In the genomic region with DNA sequence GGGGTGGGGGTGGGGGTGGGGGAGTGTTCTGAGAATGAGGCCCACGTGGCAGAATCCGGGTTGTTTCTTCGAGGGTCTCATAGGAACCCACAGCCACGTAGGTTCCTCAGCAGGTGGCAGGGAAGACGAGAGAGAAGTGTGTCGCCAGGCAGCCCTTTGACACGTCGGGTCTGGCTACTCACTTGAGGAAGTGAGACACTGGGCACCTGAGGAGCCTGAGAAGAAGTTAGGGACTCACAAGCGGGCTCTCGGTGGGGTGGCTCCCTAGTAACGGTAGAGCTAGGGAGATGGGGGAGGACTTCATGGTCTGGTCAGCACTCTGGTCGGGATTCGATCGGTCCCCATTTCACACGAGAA, we compare ENCODE assay signal across 7 mouse cellular contexts. TPM values are rescaled to one million over a fixed set of nuclear protein-coding genes. Genes with fewer than 3 reads are reported as not detected.
A peak's percentile ranks its signal among the peaks of the same experiment; 100 is the strongest.
DNase-seq lines count a peak whose midpoint lies in the region; ATAC-seq and TF ChIP-seq lines count a peak whose summit lies in the region.

A gene (plus strand): TSS at position 79 of the 357 bp plus-strand sequence.

- H3K27ac ChIP-seq in thymus, adult 2 months (ENCODE audit: control insufficient read depth, insufficient read depth, low read length): peak within 1 kb of the TSS; percentile 81
- peak within 1 kb of the TSS; percentile 97 for H3K27ac ChIP-seq in embryonic facial prominence, embryonic 13.5 days
- peak within 1 kb of the TSS; percentile 87 for H3K27ac ChIP-seq in midbrain, embryonic 11.5 days (ENCODE audit: low read depth, low read length)

- peaks cover 20% of the 10 kb centered on the region for H3K36me3 ChIP-seq in thymus, adult 2 months (ENCODE audit: control insufficient read depth, insufficient read depth, low read length)
- H3K36me3 ChIP-seq in embryonic facial prominence, embryonic 13.5 days: peaks cover 26% of the 10 kb centered on the region
- peaks cover 9% of the 10 kb centered on the region for H3K36me3 ChIP-seq in midbrain, embryonic 11.5 days (ENCODE audit: control insufficient read depth, insufficient read depth, low read length)

- H3K4me2 ChIP-seq in embryonic facial prominence, embryonic 13.5 days: peak within 1 kb of the TSS; percentile 68
- H3K4me2 ChIP-seq in midbrain, embryonic 11.5 days: peak within 1 kb of the TSS; percentile 68

- H3K9me3 ChIP-seq in embryonic facial prominence, embryonic 13.5 days: no peaks in the 10 kb centered on the region
- H3K9me3 ChIP-seq in midbrain, embryonic 11.5 days (ENCODE audit: control insufficient read depth, low read length): no peaks in the 10 kb centered on the region

- ATAC-seq in embryonic facial prominence, embryonic 13.5 days (ENCODE audit: insufficient number of reproducible peaks, insufficient read depth, low FRiP score, low TSS enrichment, low read depth): peak; percentile 13; the same call in 1 of the 2 replicates
- ATAC-seq in midbrain, embryonic 11.5 days (ENCODE audit: low FRiP score): peak; percentile 50

- H3K9ac ChIP-seq in embryonic facial prominence, embryonic 13.5 days: peak within 1 kb of the TSS; percentile 91
- H3K9ac ChIP-seq in midbrain, embryonic 11.5 days (ENCODE audit: low read length): peak within 1 kb of the TSS; percentile 93

- under 1% methylated on average over 15 of the region's 15 CpGs for WGBS in thymus, adult 2 months
- WGBS in embryonic facial prominence, embryonic 13.5 days: 0% methylated on average over 15 of the region's 15 CpGs
- 0% methylated on average over 15 of the region's 15 CpGs for WGBS in midbrain, embryonic 11.5 days

- DNase-seq in thymus, adult 2 months: no peak
- no peak for DNase-seq in thymus, postnatal 36 days
- DNase-seq in heart, adult 8-10 months (ENCODE audit: low spot score): no peak
- peak; percentile 34 for DNase-seq in layer of hippocampus, adult 9-11 months
- DNase-seq in midbrain, embryonic 11.5 days (ENCODE audit: low spot score, missing footprints): no peak
- no peak for DNase-seq in yolk sac, embryonic 10.5 days (ENCODE audit: low spot score)

- H3K4me3 ChIP-seq in thymus, adult 2 months (ENCODE audit: control insufficient read depth, insufficient read depth, low read length): peak within 1 kb of the TSS; percentile 93
- H3K4me3 ChIP-seq in embryonic facial prominence, embryonic 13.5 days: peak within 1 kb of the TSS; percentile 89
- peak within 1 kb of the TSS; percentile 99 for H3K4me3 ChIP-seq in midbrain, embryonic 11.5 days (ENCODE audit: low read depth, low read length)

- peaks cover 12% of the 10 kb centered on the region for H3K4me1 ChIP-seq in thymus, adult 2 months (replicated peaks; ENCODE audit: control insufficient read depth, insufficient read depth, low read length)
- H3K4me1 ChIP-seq in embryonic facial prominence, embryonic 13.5 days: peaks cover 37% of the 10 kb centered on the region
- peaks cover 14% of the 10 kb centered on the region for H3K4me1 ChIP-seq in midbrain, embryonic 11.5 days (ENCODE audit: control insufficient read depth, insufficient read depth, low read length)

- TF ChIP-seq CTCF in thymus, adult 2 months (IDR thresholded peaks at IDR 0.05; ENCODE audit: borderline replicate concordance, control insufficient read depth, extremely low read depth, insufficient read depth, low read length, poor library complexity): no peak

- no peak for TF ChIP-seq POLR2A in thymus, adult 2 months (IDR thresholded peaks at IDR 0.05; ENCODE audit: control insufficient read depth, extremely low read depth, insufficient read depth, low read length, poor library complexity)

- no peaks in the 10 kb centered on the region for H3K27me3 ChIP-seq in thymus, adult 2 months (ENCODE audit: control insufficient read depth, insufficient read depth, low read length)
- H3K27me3 ChIP-seq in embryonic facial prominence, embryonic 13.5 days: no peaks in the 10 kb centered on the region
- H3K27me3 ChIP-seq in midbrain, embryonic 11.5 days (ENCODE audit: control insufficient read depth, insufficient read depth, low read length): no peaks in the 10 kb centered on the region

RNA-seq across cellular contexts. Expression of the gene that starts here (rescaled TPM):
- 131 and 200 TPM in 2 replicates for polyA plus RNA-seq in thymus, adult 2 months (2012; rRNA removed)
- 129 and 143 TPM in 2 replicates for polyA plus RNA-seq in embryonic facial prominence, embryonic 13.5 days (2015; fragmentation: Nextera tagmentation; extraction: Ambion mirVana)
- total RNA-seq in heart, adult 8-10 months (2022): 10 to 100 TPM; 17.7 to 20.3 (median 19.3) TPM
- 136 and 138 TPM in 2 replicates for polyA plus RNA-seq in midbrain, embryonic 11.5 days (2014; fragmentation: Nextera tagmentation; extraction: Ambion mirVana)
